Mouse (Mus musculus): ENCODE data around the gene Eef1a1.

DNA sequence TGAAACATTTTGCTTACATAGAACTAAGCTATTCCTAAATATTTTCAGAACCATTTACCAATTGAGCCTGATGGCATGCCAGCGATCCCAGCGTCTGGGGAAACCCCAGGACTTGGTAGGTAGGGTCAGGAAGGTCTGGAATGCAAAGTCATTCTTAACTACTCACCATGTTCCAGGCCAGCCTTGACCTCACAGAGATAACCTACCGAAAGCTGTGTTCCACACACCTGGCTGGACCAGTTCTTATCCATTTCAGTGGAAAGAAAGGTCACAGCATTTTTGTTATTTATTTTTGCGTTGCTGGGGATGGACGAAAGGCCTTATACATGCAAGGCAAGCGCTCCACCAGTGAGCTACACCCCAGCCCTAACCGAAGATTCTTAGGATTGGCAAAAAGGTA, 45.7 kb upstream of the Eef1a1 start:
- TF ChIP-seq CTCF (IDR thresholded peaks at IDR 0.05; ENCODE audit: low read depth) (no peak), EP300 (IDR thresholded peaks at IDR 0.05; ENCODE audit: low read depth) (no peak)
